Mouse (Mus musculus) C3H10T1/2 (cell line): ENCODE data around the gene Vmn1r95. TPM values are rescaled to one million over a fixed set of nuclear protein-coding genes. Genes with fewer than 3 reads are reported as not detected.

Source experiments
- polyA plus RNA-seq, 2 experiments: library from polyadenylated mRNA; unstranded; fragments of >200 nt; fragmentation: generic; extraction: Trizol; gene quantifications; one replicate each; pipeline ENCODE4 v1.2.1; 2012; ENCODE audit warnings: missing spikeins in 2 of 2

The Vmn1r95 gene
- not detected for polyA plus RNA-seq

GRCm38 (mm10) chr7:20193410-20193809 is at the start of gene Vmn1r95:
TSS of gene Vmn1r95 (plus strand) at chr7:20193710.

GRCm38 (mm10) chr7:20168277-20168676 is 25.2 kb upstream of the Vmn1r95 start, which contains the start of gene Vmn1r94:
TSS of gene Vmn1r94 (minus strand) at chr7:20168377.

GRCm38 (mm10) chr7:20205507-20205906 is 12.0 kb downstream of the Vmn1r95 start, which contains the start of gene Gm6164:
TSS of gene Gm6164 (minus strand) at chr7:20205607.

DNA sequence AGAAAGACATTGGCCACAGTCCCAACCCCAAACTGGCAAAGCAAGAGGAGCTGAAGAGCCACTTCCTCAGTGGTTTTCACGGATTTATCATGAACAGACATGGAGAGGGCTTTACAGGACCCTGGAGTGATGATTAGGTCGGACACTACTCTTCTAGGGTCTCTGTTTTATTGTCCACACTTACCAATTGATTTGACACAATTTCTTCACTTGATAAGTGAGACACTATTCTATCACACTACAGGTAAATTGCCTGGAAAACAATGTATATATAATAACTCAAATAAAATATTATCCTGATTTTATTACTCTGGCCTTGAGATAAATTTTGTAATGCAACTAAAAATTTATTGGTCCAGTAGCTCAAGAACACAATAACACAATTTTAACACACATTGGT is 40.2 kb downstream of the Vmn1r95 start, which contains the start of gene Gm4498:
Gm4498 (minus strand) TSS at position 101 of the 400 bp plus-strand sequence.

Other genes with a start within 250 kb of the Vmn1r95 start
- gene Igsf23, start 243.0 kb upstream of the Vmn1r95 start, polyA plus RNA-seq: under 1 TPM; 0.28 to 0.59 TPM
- gene Ceacam20, start 228.3 kb upstream of the Vmn1r95 start, polyA plus RNA-seq: under 1 TPM in 1 of 2 experiments, not detected in 1; 0.01 TPM
- not detected for gene Nlrp9b, start 202.2 kb upstream of the Vmn1r95 start, polyA plus RNA-seq
- gene Vmn1r91, start 94.0 kb upstream of the Vmn1r95 start, polyA plus RNA-seq: not detected
- not detected for gene Gm16442, start 71.1 kb upstream of the Vmn1r95 start, polyA plus RNA-seq
- gene Vmn1r93, start 54.6 kb upstream of the Vmn1r95 start, polyA plus RNA-seq: not detected
- not detected for gene Vmn1r94, start 25.3 kb upstream of the Vmn1r95 start, polyA plus RNA-seq
- not detected for gene Gm6164, start 11.9 kb downstream of the Vmn1r95 start, polyA plus RNA-seq
- not detected for gene Gm4498, start 40.1 kb downstream of the Vmn1r95 start, polyA plus RNA-seq
- not detected for gene Gm5890, start 69.1 kb downstream of the Vmn1r95 start, polyA plus RNA-seq
- not detected for gene Gm4133, start 140.4 kb downstream of the Vmn1r95 start, polyA plus RNA-seq
- not detected for gene Gm5728, start 181.7 kb downstream of the Vmn1r95 start, polyA plus RNA-seq
- not detected for gene Vmn1r100, start 224.2 kb downstream of the Vmn1r95 start, polyA plus RNA-seq
- not detected for gene Vmn1r101, start 248.9 kb downstream of the Vmn1r95 start, polyA plus RNA-seq